Mouse (Mus musculus): ENCODE results near the gene Mast3.
A peak's percentile ranks its signal among the peaks of the same experiment; 100 is the strongest.

DNA sequence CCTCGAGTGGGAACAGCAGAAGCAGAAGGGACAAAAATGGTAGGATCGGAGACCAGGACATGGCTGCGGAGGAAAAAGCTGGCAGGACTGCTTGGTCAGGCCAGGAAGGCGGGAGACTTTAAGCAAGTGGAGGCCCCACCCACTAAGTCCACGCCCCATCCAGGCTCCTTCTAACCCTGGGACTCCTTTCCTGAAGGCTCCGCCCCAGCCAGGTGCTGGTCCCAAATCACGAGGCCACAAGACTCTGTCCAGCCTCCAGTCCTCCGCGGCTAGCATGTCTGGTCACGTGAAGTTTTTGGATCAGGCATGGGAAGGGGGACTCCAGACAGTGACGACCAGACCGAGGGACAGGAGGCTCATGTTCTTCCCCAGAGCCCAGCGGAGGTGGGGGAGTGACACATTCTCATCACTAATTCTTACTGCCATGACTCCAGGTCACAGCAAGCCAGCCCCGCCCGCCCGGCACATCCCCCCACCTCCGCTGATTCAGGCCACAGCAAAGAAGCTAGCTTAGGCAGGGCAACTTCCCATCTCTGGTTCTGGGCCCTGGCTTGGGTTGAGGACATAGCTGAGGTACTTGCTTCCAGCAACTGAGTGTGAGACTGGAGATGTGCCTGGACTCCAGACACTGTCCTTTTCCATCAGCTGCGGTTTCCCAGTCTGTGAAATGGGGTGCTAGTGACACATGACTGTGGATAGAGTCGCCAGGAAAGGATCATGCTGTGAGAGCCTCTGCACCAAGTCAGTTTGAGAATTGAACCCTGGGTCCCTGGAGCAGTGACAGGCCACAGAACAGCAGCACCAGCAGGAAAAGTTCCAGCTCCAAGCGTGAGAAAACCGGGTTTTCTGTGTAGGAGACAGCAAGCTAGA is 38.0 kb downstream of the Mast3 start:
- no peak for TF ChIP-seq CTCF (IDR thresholded peaks at IDR 0.05; ENCODE audit: extremely low read depth, insufficient read depth, insufficient read length, insufficient replicate concordance)
- TF ChIP-seq POLR2A (IDR thresholded peaks at IDR 0.05; ENCODE audit: low read depth, low read length): peak; percentile 76; the same call in 1 of the 2 replicates

Measured in spleen, adult 2 months (tissue).